Mouse (Mus musculus): Measurements from ENCODE around the gene Tuba1b. TPM values are rescaled to one million over a fixed set of nuclear protein-coding genes. Genes with fewer than 3 reads are reported as not detected.

Gene Tuba1b
- polyA plus RNA-seq (2015; fragmentation: Nextera tagmentation; extraction: Ambion mirVana), result 1,672 and 1,683 TPM in 2 replicates

GRCm38 (mm10) chr15:98934217-98934839, at the start of gene Tuba1b:
TSS of gene Tuba1b (minus strand) at chr15:98934565.
- peak; percentile 96 for ATAC-seq
- Histone ChIP-seq H3K27ac (ENCODE audit: low read depth, low read length) (peak within 1 kb of the TSS; percentile 98), H3K4me3 (ENCODE audit: low read length) (peak within 1 kb of the TSS; percentile 67), H3K27me3 (replicated peaks; ENCODE audit: control insufficient read depth, insufficient read depth, low read length) (no peaks in the 10 kb centered on the region), H3K9me3 (ENCODE audit: control insufficient read depth, low read length) (no peaks in the 10 kb centered on the region), H3K4me2 (ENCODE audit: low read length) (peak within 1 kb of the TSS; percentile 86), H3K4me1 (ENCODE audit: control insufficient read depth, insufficient read depth, low read depth, low read length) (peaks cover 22% of the 10 kb centered on the region), H3K36me3 (ENCODE audit: control insufficient read depth, insufficient read depth, low read length) (0 out of 2 replicates have a peak, but pooled peaks cover 3% of the 10 kb centered on the region), H3K9ac (ENCODE audit: low read depth, low read length) (peak within 1 kb of the TSS; percentile 91)
- under 1% methylated on average over 39 of the region's 58 CpGs for WGBS

- 6% methylated on average over 16 of the region's 16 CpGs for WGBS
- Histone ChIP-seq H3K27me3 (replicated peaks; ENCODE audit: control insufficient read depth, insufficient read depth, low read length) (no peaks in the 10 kb centered on the region), H3K4me1 (ENCODE audit: control insufficient read depth, insufficient read depth, low read depth, low read length) (peaks cover 34% of the 10 kb centered on the region)
Observed at GRCm38 (mm10) chr15:98983431-98984081, 49.2 kb upstream of the Tuba1b start.

GRCm38 (mm10) chr15:98982100-98982499, 47.7 kb upstream of the Tuba1b start:
- Histone ChIP-seq H3K4me1 (ENCODE audit: control insufficient read depth, insufficient read depth, low read depth, low read length) (peaks cover 34% of the 10 kb centered on the region), H3K27me3 (replicated peaks; ENCODE audit: control insufficient read depth, insufficient read depth, low read length) (no peaks in the 10 kb centered on the region), H3K9ac (ENCODE audit: low read depth, low read length) (no peak overlapping the region; the same call in 1 of the 2 replicates), H3K36me3 (ENCODE audit: control insufficient read depth, insufficient read depth, low read length) (no peaks in the 10 kb centered on the region), H3K4me3 (ENCODE audit: low read length) (no peak overlapping the region), H3K4me2 (ENCODE audit: low read length) (peak overlapping the region; percentile 7; the same call in 1 of the 2 replicates), H3K9me3 (ENCODE audit: control insufficient read depth, low read length) (no peaks in the 10 kb centered on the region), H3K27ac (ENCODE audit: low read depth, low read length) (peak overlapping the region; percentile 98)
- WGBS, result 53% methylated on average over 6 of the region's 6 CpGs
- ATAC-seq, result no peak

More at GRCm38 (mm10) chr15:98983431-98984081, 49.2 kb upstream of the Tuba1b start:
- Histone ChIP-seq H3K4me2 (ENCODE audit: low read length) (peak overlapping the region; percentile 85), H3K4me3 (ENCODE audit: low read length) (peak overlapping the region; percentile 48), H3K9me3 (ENCODE audit: control insufficient read depth, low read length) (no peaks in the 10 kb centered on the region), H3K36me3 (ENCODE audit: control insufficient read depth, insufficient read depth, low read length) (no peaks in the 10 kb centered on the region), H3K9ac (ENCODE audit: low read depth, low read length) (peak overlapping the region; percentile 68), H3K27ac (ENCODE audit: low read depth, low read length) (peak overlapping the region; percentile 98)
- peak; percentile 73 for ATAC-seq

GRCm38 (mm10) chr15:98980012-98980614, 45.7 kb upstream of the Tuba1b start:
- no peak for ATAC-seq
- Histone ChIP-seq H3K9me3 (ENCODE audit: control insufficient read depth, low read length) (no peaks in the 10 kb centered on the region), H3K4me1 (ENCODE audit: control insufficient read depth, insufficient read depth, low read depth, low read length) (peaks cover 37% of the 10 kb centered on the region), H3K27ac (ENCODE audit: low read depth, low read length) (0 out of 2 replicates have a peak overlapping the region, but pooled peaks have one; percentile 1), H3K4me3 (ENCODE audit: low read length) (no peak overlapping the region), H3K4me2 (ENCODE audit: low read length) (no peak overlapping the region), H3K27me3 (replicated peaks; ENCODE audit: control insufficient read depth, insufficient read depth, low read length) (no peaks in the 10 kb centered on the region), H3K9ac (ENCODE audit: low read depth, low read length) (no peak overlapping the region), H3K36me3 (ENCODE audit: control insufficient read depth, insufficient read depth, low read length) (no peaks in the 10 kb centered on the region)
- WGBS, result 52% methylated on average over 7 of the region's 7 CpGs

GRCm38 (mm10) chr15:98978409-98979172, 44.2 kb upstream of the Tuba1b start:
- Histone ChIP-seq H3K4me2 (ENCODE audit: low read length) (peak overlapping the region; percentile 58), H3K9ac (ENCODE audit: low read depth, low read length) (peak overlapping the region; percentile 62), H3K4me1 (ENCODE audit: control insufficient read depth, insufficient read depth, low read depth, low read length) (peaks cover 37% of the 10 kb centered on the region), H3K36me3 (ENCODE audit: control insufficient read depth, insufficient read depth, low read length) (no peaks in the 10 kb centered on the region), H3K4me3 (ENCODE audit: low read length) (peak overlapping the region; percentile 20), H3K9me3 (ENCODE audit: control insufficient read depth, low read length) (no peaks in the 10 kb centered on the region), H3K27ac (ENCODE audit: low read depth, low read length) (peak overlapping the region; percentile 92), H3K27me3 (replicated peaks; ENCODE audit: control insufficient read depth, insufficient read depth, low read length) (no peaks in the 10 kb centered on the region)
- 28% methylated on average over 20 of the region's 20 CpGs for WGBS
- no peak for ATAC-seq

- peaks cover 41% of the 10 kb centered on the region for H3K4me1 ChIP-seq (ENCODE audit: control insufficient read depth, insufficient read depth, low read depth, low read length)
- 22% methylated on average over 14 of the region's 14 CpGs for WGBS
Observed at GRCm38 (mm10) chr15:98977759-98978408, 43.5 kb upstream of the Tuba1b start.

GRCm38 (mm10) chr15:98976763-98977758, 42.7 kb upstream of the Tuba1b start:
- WGBS, result 48% methylated on average over 21 of the region's 21 CpGs
- Histone ChIP-seq H3K36me3 (ENCODE audit: control insufficient read depth, insufficient read depth, low read length) (no peaks in the 10 kb centered on the region), H3K4me3 (ENCODE audit: low read length) (peak overlapping the region; percentile 25; the same call in 1 of the 2 replicates), H3K27me3 (replicated peaks; ENCODE audit: control insufficient read depth, insufficient read depth, low read length) (no peaks in the 10 kb centered on the region), H3K27ac (ENCODE audit: low read depth, low read length) (peak overlapping the region; percentile 92), H3K4me2 (ENCODE audit: low read length) (peak overlapping the region; percentile 58), H3K9me3 (ENCODE audit: control insufficient read depth, low read length) (no peaks in the 10 kb centered on the region), H3K9ac (ENCODE audit: low read depth, low read length) (peak overlapping the region; percentile 62), H3K4me1 (ENCODE audit: control insufficient read depth, insufficient read depth, low read depth, low read length) (peaks cover 36% of the 10 kb centered on the region)
- ATAC-seq, result 0 out of 2 replicates have a peak, but pooled peaks have one; percentile 26

More at GRCm38 (mm10) chr15:98977759-98978408, 43.5 kb upstream of the Tuba1b start:
- no peaks in the 10 kb centered on the region for H3K27me3 ChIP-seq (replicated peaks; ENCODE audit: control insufficient read depth, insufficient read depth, low read length)
- H3K36me3 ChIP-seq (ENCODE audit: control insufficient read depth, insufficient read depth, low read length), result no peaks in the 10 kb centered on the region
- H3K27ac ChIP-seq (ENCODE audit: low read depth, low read length), result peak overlapping the region; percentile 92
- H3K9me3 ChIP-seq (ENCODE audit: control insufficient read depth, low read length), result no peaks in the 10 kb centered on the region
- H3K4me2 ChIP-seq (ENCODE audit: low read length), result peak overlapping the region; percentile 58
- peak; percentile 75 for ATAC-seq
- H3K4me3 ChIP-seq (ENCODE audit: low read length), result peak overlapping the region; percentile 25
- peak overlapping the region; percentile 62 for H3K9ac ChIP-seq (ENCODE audit: low read depth, low read length)

Measured in hindbrain, embryonic 16.5 days (tissue).